Mouse (Mus musculus): ENCODE results near the gene Rgl1.

GRCm38 (mm10) chr1:152746426-152746825 is 19.7 kb downstream of the Rgl1 start:
- peak; percentile 77 for TF ChIP-seq CTCF (IDR thresholded peaks at IDR 0.05; ENCODE audit: low read depth, low read length)
- no peak for TF ChIP-seq POLR2A (IDR thresholded peaks at IDR 0.05; ENCODE audit: borderline replicate concordance, low read depth, low read length)

Measured in bone marrow macrophage, adult 2 months (primary cell).